Mouse (Mus musculus): ENCODE data around the gene 4930572O03Rik. TPM values are rescaled to one million over a fixed set of nuclear protein-coding genes. Genes with fewer than 3 reads are reported as not detected.
"Not testable (repeated sequence)": the region's sequence is repeated elsewhere in the genome, so short reads cannot be mapped to it uniquely, and the experiment has no call there.

Gene 4930572O03Rik
- total RNA-seq, 4 experiments from 2014 or later, result not detected

DNA sequence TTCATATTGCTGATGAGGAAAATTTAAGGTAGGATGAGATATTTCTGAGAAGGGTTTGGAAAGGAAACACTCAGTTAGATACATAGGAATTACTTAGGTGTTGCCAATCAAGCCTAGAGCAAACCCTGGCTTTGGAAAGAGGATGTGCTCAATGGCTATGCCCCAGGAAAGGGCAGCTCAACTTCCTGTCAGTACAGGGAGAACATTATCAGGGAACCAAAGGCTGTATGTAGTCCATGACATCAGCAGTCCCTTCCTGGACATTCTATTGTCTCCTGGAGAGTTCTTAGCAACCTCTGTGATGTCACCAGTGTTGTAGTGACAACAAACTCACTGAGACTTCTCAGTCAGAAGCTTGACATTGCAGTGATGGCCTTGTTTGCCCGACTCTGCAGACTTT, 38.1 kb downstream of the 4930572O03Rik start, which contains the start of gene Speer4d:
Gene Speer4d, plus strand, starts transcription at position 301 of the 400 bp plus-strand sequence.
- DNase-seq (ENCODE audit: low spot score in 2 of 2), result not testable (repeated sequence)

DNA sequence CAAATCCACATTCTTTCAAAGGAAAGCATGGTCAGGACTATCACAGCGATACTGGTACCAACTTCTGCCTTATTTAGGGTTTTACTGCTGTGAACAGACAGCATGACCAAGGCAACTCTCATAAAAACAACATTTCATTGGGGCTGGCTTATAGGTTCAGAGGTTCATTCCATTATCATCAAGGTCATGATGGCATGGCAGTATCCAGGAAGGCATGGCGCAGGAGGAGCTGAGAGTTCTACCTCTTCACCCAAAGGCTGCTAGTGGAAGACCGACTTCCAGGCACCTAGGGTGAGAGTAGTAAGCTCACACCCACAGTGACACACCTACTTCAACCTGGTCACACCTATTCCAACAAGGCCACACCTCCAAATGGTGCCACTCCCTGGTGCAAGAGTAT, 40.7 kb downstream of the 4930572O03Rik start:
- DNase-seq (ENCODE audit: low spot score in 2 of 2), result not testable (repeated sequence)

DNA sequence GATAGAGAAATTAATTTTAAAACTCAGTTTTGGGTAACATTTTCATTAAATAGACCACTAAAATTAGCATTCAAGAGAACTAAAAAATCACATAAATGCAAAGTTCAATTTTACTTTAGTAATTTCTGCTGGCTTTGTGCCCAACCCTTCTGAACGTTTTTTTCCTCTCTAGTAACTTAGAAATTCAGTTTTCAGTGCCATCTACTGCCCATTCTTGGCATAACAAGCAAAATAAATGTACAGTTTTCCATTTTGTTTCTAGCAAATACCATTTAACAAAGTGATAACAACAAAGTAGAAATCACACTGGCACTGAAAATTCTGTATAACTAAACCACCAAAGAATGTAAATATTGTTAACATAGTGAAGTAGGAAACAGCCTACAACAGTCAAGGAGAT, 46.2 kb downstream of the 4930572O03Rik start:
- not testable (repeated sequence) for DNase-seq (ENCODE audit: low spot score in 2 of 2)

DNA sequence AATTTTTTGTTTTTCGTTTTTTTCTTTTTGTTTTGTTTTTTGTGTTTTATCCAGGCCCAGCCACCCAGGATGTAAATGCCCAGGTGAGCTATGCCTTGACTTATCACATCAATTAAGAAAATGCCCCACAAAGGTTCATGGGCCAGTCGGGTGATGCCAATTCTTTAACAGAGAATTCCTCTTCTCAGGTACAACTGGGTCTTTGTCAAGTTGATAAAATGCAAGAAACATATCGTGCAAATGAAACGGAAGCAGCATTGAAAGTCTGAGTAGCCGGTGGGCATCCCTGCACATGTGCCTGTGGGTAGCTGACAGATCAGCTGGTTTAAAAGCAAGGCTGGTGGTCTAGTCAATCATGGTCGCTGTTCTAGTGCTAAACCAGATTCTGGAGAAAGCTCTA, 50.2 kb downstream of the 4930572O03Rik start:
- DNase-seq (ENCODE audit: low spot score in 2 of 2), result not testable (repeated sequence)

DNA sequence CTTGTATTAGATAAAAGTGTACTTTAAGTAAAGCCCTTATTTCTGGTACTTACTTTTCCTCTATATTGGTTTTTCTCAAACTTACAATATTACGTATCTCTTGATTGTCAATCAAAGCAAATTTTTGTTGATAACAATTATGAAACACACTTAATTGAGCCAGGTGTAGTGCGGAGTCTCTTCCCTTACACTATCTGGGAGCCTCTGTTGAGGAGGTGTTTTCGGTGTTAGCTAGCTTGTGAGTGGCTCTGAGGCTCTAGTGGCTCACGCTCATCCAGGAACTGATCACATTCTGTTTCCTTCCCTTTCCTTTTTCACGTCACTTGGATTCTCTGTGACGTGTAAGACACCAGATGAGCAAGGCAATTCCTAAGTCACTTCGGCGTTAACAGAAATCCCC, 53.3 kb downstream of the 4930572O03Rik start:
- DNase-seq (ENCODE audit: low spot score in 2 of 2), result not testable (repeated sequence)

DNA sequence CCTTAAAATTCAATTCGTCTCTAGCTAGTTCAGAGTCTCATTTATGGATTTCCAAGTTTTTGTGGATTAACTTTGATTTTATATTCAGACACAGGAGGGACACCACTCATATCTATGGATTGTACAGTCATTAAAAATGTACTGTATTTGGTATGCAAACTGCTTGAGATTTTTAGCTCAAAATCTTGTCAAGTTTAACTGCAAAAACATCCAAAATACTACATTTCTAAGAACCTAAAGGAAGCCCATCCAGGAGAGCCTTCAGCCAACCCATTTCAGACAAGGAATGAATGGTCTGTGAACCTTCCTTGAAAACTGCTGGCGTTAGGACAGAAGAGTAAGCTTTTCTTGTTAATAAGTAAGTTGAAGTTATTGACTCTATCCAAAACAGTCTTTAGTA, 53.9 kb downstream of the 4930572O03Rik start:
- not testable (repeated sequence) for DNase-seq (ENCODE audit: low spot score in 2 of 2)

DNA sequence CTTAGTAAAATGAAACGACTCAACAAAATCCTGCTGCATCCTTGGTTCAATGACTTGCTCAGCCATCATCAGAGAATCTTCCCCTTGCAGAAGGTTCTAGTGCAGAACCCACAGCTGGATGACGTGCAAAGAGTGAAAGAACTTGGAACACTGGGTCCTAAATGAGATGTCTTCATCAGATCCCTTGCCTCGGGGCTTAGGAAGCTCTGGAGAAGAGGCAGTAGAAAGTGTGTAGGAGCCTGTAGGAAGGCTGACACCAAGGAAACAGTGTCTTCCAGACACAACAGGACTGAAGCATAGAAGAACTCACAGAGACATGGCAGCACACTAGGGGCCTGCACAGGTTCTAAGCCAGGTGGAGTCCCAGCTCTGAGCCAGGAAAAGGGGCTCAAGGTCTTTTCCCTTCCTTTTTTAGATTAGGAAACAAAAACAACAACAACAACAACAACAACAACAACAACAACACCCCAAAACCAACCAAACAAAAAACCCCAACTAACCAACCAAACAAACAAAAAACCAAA, 54.4 kb downstream of the 4930572O03Rik start:
- DNase-seq (ENCODE audit: low spot score in 2 of 2), result not testable (repeated sequence)

Other genes starting within 250 kb of the 4930572O03Rik start
- not detected for gene Gm21149, start 180.5 kb downstream of the 4930572O03Rik start, total RNA-seq (2022)
- not detected for gene Gm21190, start 127.8 kb downstream of the 4930572O03Rik start, total RNA-seq (2022)
- gene Gm21083, start 79.7 kb downstream of the 4930572O03Rik start, total RNA-seq (2022), result not detected
- not detected for gene Speer4d, start 38.0 kb downstream of the 4930572O03Rik start, total RNA-seq (2022)
- not detected for gene Speer4c, start 57.2 kb upstream of the 4930572O03Rik start, total RNA-seq (2022)